ENCODE assay signal across 8 mouse cellular contexts in genomic region chr6:51524321-51524931, GRCm38 (mm10). TPM values are rescaled to one million over a fixed set of nuclear protein-coding genes. Genes with fewer than 3 reads are reported as not detected.
DNase-seq lines count a peak whose midpoint lies in the region; ATAC-seq lines count a peak whose summit lies in the region.

No protein-coding gene starts in this region.

- peaks cover 32% of the 10 kb centered on the region for H3K27me3 ChIP-seq in megakaryocyte, embryonic 14.5 days (replicated peaks)
- no peaks in the 10 kb centered on the region for H3K27me3 ChIP-seq in stomach, embryonic 14.5 days (ENCODE audit: control insufficient read depth, insufficient read depth, low read length)

- 2% methylated on average over 21 of the region's 21 CpGs for WGBS in stomach, embryonic 14.5 days

- H3K9me3 ChIP-seq in megakaryocyte, embryonic 14.5 days, result no peaks in the 10 kb centered on the region
- H3K9me3 ChIP-seq in stomach, embryonic 14.5 days (ENCODE audit: control insufficient read depth, low read depth, low read length), result no peaks in the 10 kb centered on the region

- H3K9ac ChIP-seq in stomach, embryonic 14.5 days (replicated peaks; ENCODE audit: low read depth, low read length), result peak overlapping the region; percentile 57

- H3K4me2 ChIP-seq in stomach, embryonic 14.5 days (replicated peaks; ENCODE audit: low read depth, low read length), result peak overlapping the region; percentile 88

- peaks cover 20% of the 10 kb centered on the region for H3K4me1 ChIP-seq in megakaryocyte, embryonic 14.5 days
- peaks cover 5% of the 10 kb centered on the region; the same call in 1 of the 2 replicates for H3K4me1 ChIP-seq in stomach, embryonic 14.5 days (ENCODE audit: control insufficient read depth, insufficient read depth, low read length)

- no peak overlapping the region for H3K27ac ChIP-seq in stomach, embryonic 14.5 days (ENCODE audit: low read length)

- peak overlapping the region; percentile 91 for H3K4me3 ChIP-seq in megakaryocyte, embryonic 14.5 days (replicated peaks)
- H3K4me3 ChIP-seq in stomach, embryonic 14.5 days (ENCODE audit: low read depth, low read length), result peak overlapping the region; percentile 64

- peak; percentile 44 for DNase-seq in 3134 (ENCODE audit: extremely low read depth, insufficient read length, low spot score)
- peak; percentile 47 for DNase-seq in CD4-positive helper T cell, adult 2 months (ENCODE audit: low read depth, low spot score)
- peak; percentile 37 for DNase-seq in cerebellum, adult 9-11 months
- DNase-seq in frontal cortex, postnatal 36 days (ENCODE audit: low spot score in 2 of 2), result peak; percentile 37 to 42
- DNase-seq in layer of hippocampus, postnatal 14 days (ENCODE audit: low spot score in 2 of 2), result peak; percentile 32 to 43
- DNase-seq in c-Kit-positive CD71-positive TER-119-positive erythroid progenitor cells, embryonic 14.5 days (ENCODE audit: low spot score), result no peak

- ATAC-seq in stomach, embryonic 14.5 days (ENCODE audit: insufficient number of reproducible peaks, insufficient read depth, low FRiP score, low read depth), result peak; percentile 71; the same call in 1 of the 2 replicates

- no peaks in the 10 kb centered on the region for H3K36me3 ChIP-seq in megakaryocyte, embryonic 14.5 days (replicated peaks; ENCODE audit: low read length)
- no peaks in the 10 kb centered on the region for H3K36me3 ChIP-seq in stomach, embryonic 14.5 days (ENCODE audit: control insufficient read depth, insufficient read depth, low read length)

RNA-seq across cellular contexts. Expression of gene Snx10, which starts 0.7 kb away (rescaled TPM):
- total RNA-seq in layer of hippocampus, postnatal 14 days (2021), result 100 to 1,000 TPM; 116 to 117 TPM
- 2.4 TPM in 1 of 2 replicates, not detected in the other for polyA plus RNA-seq in megakaryocyte, embryonic 14.5 days (2012; ENCODE audit: insufficient read depth, low replicate concordance)
- polyA plus RNA-seq in stomach, embryonic 14.5 days (2014; fragmentation: Nextera tagmentation; extraction: Ambion mirVana), result 17.6 and 20.0 TPM in 2 replicates

RNA-seq across cellular contexts. Expression of gene Cbx3, which starts 54.3 kb away (rescaled TPM):
- 100 to 1,000 TPM; 158 to 160 TPM for total RNA-seq in layer of hippocampus, postnatal 14 days (2021)
- 13.1 and 22.3 TPM in 2 replicates for polyA plus RNA-seq in megakaryocyte, embryonic 14.5 days (2012; ENCODE audit: insufficient read depth, low replicate concordance)
- 500 and 504 TPM in 2 replicates for polyA plus RNA-seq in stomach, embryonic 14.5 days (2014; fragmentation: Nextera tagmentation; extraction: Ambion mirVana)

RNA-seq across cellular contexts. Expression of gene Hnrnpa2b1, which starts 54.7 kb away (rescaled TPM):
- total RNA-seq in layer of hippocampus, postnatal 14 days (2021), result 100 to 1,000 TPM; 544 to 550 TPM
- 101 and 192 TPM in 2 replicates for polyA plus RNA-seq in megakaryocyte, embryonic 14.5 days (2012; ENCODE audit: insufficient read depth, low replicate concordance)
- polyA plus RNA-seq in stomach, embryonic 14.5 days (2014; fragmentation: Nextera tagmentation; extraction: Ambion mirVana), result 1,176 and 1,224 TPM in 2 replicates

Comparison
In these comparisons a context has a peak if more than half of its experiments do, and no peak if none do; other contexts are left out.
1. RNA of gene Cbx3, which starts 54.3 kb away (polyA plus RNA-seq): 500 to 504 TPM in stomach, embryonic 14.5 days; 13.1 to 22.3 TPM in megakaryocyte, embryonic 14.5 days; every median in the first group is over 10 times any median in the second.